Mouse (Mus musculus): Measurements from ENCODE around the gene Grip1.

DNA sequence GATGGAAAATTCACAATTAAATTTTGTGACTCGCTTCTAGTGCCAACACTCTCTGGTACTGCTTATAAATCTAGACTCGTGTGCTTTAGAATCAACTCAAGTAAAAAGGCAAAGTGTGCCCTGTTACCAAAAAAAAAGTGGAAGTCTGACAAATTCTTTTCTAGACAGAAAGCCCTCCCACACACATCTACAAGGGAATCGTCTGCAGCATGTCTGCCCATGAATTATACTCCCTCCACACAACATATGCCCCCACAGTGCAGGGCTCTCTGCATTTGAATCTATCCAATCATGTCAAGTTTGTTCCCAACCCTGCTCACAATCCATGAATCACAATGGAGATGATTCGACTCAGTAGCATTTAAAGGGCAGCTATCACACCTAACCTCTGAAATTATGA is 380.5 kb downstream of the Grip1 start:
- TF ChIP-seq EP300 (optimal IDR thresholded peaks at IDR 0.05) (no peak), CTCF (IDR thresholded peaks at IDR 0.05; ENCODE audit: low read depth) (no peak)

Measured in stomach, postnatal 0 days (tissue).